Mouse (Mus musculus) heart, postnatal 25 days (tissue): Measurements from ENCODE around the gene Adgrd1. TPM values are rescaled to one million over a fixed set of nuclear protein-coding genes. Genes with fewer than 3 reads are reported as not detected.
"Not testable (repeated sequence)": the region's sequence is repeated elsewhere in the genome, so short reads cannot be mapped to it uniquely, and the experiment has no call there.

Experiments used
- DNase-seq: peaks from one replicate; pipeline ENCODE4 v3.0.0; 2022; ENCODE audit warnings: low spot score
- intact Hi-C: fragments of 180-260 bp; cut with DNase I; formaldehyde crosslinking; loops from one replicate; pipeline ENCODE4 v1.15.1; 2025
- total RNA-seq, 2 experiments: library from RNA; stranded (reverse); gene quantifications; 2 replicates each; pipeline ENCODE4 v1.2.3; 2021

Gene Adgrd1
- total RNA-seq, 2 experiments from 2014 or later = 5.4 to 5.5 TPM

DNA sequence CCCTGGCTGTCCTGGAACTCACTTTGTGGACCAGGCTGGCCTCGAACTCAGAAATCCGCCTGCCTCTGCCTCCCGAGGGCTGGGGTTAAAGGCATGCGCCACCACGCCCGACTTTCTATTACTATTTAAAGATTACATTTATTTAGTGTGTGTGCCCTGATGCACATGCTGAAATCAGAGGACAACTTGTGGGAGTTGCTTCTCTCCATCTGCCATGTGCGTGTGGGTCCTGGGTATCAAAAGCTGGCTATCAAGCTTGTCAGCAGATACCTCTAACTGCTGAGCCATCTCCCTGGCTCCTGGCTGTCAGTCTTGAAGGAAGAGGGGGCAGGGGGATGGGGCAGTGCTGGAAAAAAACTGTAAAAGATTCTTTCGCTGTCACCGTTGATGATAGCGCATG, 11.4 kb upstream of the Adgrd1 start:
- no peak for DNase-seq
- intact Hi-C loops = no loop called here

DNA sequence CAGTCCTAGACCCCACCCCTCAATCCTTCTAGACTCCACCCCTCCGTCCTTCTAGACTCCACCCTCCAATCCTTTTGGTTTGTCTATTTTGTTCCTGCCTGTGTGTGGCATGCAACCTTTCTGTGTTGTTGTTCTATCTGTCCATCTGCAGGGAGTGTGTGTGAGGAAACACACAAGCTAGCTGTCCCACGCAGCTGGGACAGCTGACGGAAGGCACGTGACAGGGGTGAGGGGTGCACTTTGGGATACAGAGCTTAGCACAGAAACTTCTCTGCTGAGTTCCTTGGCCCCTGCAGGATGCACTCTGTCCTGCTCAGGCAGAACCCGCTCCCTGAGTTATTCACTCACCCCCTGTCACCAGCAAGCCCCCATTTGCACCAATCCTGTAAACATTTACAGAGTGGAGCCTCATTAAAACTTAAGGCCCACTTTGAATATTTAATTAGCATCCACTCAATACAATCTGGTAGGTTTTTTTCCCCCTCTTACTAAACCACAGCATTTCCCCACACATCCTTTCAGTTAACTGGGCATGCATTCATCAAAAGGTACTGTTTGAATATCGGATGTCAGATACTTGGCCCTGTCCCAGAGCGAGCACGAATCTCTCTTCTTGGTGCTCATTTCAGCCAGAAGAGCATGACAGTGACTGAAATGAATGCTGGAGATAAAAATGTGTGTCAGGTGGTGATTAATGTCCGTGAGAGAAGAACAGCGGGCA, 4.0 kb upstream of the Adgrd1 start:
- DNase-seq = no peak
- intact Hi-C loops = no loop called here

DNA sequence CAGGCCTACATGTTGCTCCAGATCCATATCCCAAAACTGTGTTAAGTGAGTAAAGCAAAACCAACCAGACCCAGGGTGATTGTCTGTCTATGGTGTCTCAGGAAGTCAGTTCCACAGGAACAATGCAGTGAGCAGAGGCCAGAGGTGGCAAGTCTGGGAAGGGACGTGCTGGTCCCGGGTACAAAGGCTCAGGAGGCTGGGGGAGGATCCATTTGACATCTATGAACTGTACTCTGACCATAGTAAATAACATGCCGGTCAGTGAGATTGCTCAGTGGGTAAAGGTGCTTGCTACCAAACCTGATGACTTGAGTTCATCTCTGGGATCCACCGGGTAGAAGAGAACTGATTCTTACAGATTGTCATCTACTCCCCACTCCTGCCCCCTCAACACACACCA, 3.4 kb upstream of the Adgrd1 start:
- intact Hi-C loops = no loop called here

DNA sequence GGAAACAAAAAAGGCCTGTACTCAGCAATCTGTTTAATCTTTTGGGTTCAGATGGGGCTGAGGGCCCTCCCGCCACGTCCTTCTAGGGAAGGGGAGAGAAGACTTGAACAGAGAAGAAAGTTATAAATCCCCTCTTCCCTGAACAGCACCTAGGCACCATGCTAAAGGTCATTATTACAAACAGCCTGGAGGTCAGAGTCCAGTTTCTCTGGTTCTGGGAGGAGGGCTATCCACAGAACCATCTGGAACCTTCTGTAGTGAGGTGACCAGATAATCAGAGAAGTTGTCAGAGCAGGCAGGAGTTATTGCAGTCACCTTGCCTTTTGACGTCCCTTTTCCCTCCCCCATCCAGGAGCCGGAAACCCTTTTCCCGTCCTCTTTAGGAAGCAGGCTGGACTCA, 2.3 kb upstream of the Adgrd1 start:
- no peak for DNase-seq
- intact Hi-C loops = no loop called here

More for the DNA sequence above, 3.4 kb upstream of the Adgrd1 start:
- DNase-seq = no peak

DNA sequence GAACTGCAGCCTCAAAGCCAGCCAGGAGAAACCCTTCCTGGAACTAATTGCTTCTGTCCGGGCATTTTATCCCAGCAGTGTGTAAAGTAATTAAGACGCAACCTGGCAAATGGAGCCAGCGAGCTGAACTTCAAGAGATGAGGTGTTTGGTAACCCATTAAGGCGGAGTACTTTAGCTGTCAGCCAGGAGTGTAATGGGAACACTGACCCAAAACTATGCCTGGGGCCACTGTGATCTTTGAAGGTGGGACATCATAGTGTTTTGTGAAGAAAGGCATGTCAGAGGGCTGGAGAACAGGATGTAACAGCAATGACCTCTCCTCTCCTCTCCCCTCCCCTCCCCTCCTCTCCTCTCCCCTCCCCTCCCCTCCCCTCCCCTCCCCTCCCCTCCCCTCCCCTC, 7.5 kb downstream of the Adgrd1 start:
- intact Hi-C loops = no loop called here
- no peak for DNase-seq

DNA sequence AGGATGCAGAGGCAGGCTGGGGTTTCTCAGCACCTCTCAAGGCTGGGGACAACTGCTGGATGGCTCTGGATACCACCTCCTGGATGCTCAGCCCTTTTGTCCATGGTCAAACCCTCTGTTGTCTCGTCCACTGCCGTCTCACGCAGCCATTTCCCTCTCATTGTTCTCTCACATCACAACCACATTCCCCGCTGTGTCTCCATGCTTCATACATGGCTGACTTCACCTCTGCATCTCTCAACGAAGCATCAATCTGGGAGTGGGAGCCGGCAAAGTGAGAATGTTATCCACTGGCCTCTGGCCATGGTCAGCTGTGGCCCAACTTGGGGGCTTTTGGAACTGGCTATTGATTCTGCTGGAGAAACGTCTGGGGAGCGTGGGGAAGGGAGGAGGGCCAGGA, 15.2 kb downstream of the Adgrd1 start:
- intact Hi-C loops = no loop called here
- DNase-seq = no peak

DNA sequence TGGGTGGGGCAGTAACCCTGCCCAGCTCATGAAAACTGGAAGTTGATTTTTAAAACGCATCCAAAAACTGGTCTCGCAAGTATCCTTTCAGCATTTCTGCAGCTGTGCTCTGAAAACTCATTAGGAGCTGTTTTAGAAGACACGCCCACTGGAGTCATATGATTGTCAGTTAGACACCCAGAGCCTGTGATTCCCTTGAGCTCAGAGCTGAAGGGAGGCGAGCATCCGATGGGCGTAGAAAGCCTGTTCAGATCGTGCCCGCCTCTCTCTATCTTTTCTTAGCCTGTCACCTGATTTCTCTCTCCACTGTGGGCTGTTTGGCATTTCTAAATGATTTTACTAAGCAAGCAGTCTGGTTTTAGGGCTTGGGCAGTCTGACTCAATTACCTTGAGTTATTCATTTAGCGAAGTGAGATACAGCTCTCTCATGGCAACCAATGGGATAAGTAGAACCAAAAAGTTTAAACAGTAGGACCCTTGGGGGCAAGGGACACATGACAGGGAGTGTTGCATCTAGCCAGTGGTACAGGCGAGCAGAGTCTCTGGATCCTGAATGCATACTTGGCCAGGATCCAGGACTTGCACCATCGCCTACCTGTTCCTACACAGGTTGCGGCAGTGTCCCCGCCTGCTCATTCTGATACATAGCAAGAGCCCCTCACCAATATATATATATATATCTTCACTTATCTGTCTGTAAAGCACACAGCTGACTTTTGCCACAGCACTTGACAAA, 17.4 kb downstream of the Adgrd1 start:
- DNase-seq = no peak
- intact Hi-C loops = no loop called here

DNA sequence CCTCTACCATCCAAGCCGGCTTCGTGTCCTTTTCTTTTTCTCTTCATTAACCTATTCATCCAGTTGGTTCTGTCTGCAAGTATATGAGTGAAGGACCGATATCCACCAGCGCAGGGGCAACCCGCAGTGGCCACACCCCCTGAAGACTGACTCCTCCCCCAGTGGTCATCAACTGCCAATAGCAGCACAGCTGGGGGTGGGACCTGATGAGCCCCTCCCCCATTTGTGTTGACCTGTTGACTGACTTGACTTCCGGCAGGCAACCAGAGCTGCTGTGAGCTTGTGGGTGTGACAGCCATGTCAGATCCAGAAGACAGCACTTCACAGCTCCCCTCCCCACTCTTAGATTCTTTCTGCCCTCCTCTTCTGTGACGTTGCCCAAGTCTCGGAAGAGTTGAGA, 19.7 kb downstream of the Adgrd1 start:
- no peak for DNase-seq
- intact Hi-C loops = no loop called here

DNA sequence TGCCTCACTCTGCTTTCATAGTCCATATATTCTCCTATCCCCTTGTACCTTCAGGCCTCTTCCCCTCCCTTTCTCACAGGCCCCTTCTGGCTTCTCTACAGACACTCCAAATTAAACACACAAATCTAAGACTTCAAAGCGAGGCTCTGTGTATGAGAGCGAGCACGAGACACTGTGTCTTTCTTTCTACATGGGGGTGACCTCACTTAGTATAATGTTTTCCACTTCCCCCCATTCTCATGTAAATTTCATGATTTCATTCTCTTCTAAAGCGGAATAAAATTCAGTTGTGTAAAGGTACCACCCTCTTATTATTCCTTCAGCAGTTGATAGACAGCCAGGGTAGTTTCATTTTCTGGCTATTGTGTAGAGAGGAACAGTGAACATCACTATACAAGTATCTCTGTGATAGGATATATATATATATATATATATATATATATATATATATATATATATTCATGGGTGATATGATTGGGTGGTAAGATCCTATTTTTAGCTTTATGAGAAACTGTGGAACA, 21.1 kb downstream of the Adgrd1 start:
- no peak for DNase-seq
- intact Hi-C loops = no loop called here

DNA sequence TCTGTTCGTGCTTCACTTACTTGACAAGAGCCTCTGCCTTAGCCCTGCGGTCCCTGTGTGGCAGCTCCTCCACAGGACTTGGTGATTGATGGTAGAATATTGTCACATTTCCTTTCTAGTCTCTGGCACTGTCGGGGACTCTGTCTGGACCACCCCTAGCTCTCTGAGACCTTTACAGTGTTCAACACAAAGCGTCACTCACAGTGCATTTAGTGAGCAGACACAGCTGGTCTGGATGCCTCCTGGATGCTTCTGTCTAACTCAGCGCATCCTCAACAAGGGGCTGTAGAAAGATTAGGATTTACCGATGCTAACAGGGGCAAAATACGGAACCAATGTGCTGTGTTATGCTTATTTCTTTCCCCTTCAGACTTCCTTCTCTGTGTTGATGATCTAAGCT, 22.0 kb downstream of the Adgrd1 start:
- no peak for DNase-seq
- intact Hi-C loops = no loop called here

DNA sequence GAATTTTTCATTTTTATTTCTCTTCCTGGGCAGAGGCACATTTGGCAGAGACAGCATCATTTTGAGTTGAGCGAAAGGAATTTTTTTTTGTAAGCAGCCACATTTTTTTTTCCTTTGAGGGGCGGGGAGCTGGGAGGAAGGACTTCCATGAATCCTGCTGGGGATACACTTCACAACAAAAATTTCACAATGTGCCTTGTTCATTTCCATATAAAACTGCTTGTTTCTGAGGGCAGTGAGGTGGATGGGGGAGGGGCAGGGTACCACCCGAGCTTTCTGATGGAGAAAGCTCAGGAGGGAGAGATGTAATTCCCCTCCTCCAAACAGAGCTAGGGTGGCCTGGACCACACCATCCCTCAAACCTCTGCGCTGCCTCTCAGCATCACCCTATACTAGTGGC, 22.6 kb downstream of the Adgrd1 start:
- intact Hi-C loops = no loop called here
- DNase-seq = no peak

DNA sequence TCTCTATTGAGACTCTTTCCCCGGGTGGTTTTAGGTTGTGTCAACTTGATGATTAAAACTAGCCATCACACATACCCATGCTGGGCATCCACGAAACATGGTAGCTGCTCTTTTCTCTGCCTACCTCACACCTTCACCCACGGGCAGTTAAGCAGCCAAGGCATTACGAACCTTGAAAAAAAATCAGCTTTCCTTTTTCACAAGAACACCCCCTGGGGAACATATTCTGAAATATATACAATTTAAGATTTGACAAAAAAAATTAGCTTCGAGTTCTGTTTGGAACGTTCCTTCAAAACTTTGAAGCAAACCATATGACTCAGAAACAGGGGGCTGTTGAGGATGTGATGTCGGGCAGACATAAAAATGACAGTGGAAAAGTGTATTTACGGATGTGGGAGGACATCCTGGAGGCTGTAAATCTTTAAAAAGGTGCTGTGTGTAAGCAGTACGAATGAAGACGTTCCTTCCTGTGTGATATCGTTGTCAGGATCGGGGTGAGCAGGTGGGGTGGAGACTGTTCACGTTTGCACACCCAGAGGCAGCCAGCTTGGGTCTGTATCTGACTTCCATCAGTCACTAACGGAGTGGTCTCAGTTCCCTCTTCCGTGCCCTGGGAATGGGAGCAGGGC, 25.2 kb downstream of the Adgrd1 start:
- intact Hi-C loops = no loop called here
- DNase-seq = no peak

DNA sequence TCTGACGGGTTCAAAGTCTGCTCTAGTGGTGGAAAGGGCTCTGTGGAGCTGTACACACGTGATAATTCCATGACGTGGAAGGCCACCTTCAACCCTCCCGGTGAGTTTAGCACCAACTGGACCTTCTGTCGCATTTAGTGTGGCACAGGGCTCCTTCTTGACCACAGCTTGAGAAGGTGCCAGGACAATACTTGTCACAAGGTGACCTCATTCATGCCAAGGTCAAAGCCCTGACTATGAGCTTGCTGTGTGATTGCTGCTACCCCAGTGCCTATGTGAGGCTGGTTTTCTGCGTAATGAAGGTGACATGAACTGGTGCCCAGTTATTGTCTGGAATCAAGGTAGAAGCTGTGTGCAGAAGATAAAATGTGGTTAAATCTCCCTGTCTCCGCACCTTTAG, 25.9 kb downstream of the Adgrd1 start:
- intact Hi-C loops = no loop called here
- no peak for DNase-seq

DNA sequence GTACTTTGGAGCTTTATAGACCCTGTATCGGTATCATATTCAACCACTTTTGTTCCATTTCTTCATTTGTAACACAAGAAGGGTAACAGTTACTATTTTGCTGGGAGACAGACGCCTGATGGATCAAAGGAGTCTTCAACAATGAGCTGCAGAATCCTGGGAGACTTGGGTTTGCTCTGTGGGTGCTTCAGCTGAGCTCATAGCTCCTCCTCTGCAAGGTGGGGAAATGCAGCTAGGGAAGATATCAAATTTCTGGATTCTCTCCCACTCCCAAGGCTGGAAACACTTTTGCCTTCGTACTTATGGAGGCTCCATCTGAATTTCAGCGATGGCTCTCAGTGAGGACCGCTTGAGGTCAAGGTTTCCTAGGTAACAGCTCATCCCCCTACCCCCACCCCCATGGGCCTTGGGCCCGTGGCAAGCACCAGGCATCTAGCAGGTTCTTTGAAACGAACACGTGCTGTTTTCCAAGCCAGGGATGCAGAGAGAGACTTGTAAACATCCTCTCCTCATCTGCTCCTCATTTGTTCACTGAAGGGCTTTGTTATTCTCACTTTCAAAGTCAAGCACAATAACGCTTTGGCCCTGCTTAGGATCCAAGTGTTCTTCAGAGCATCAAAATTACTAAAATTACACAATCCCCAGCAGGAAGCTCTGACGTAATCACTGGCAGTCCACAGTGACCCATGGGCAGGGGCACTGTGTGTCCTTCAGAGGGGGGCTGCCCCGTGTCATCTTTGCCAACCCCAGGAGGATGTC, 27.7 kb downstream of the Adgrd1 start:
- no peak for DNase-seq
- intact Hi-C loops = no loop called here

DNA sequence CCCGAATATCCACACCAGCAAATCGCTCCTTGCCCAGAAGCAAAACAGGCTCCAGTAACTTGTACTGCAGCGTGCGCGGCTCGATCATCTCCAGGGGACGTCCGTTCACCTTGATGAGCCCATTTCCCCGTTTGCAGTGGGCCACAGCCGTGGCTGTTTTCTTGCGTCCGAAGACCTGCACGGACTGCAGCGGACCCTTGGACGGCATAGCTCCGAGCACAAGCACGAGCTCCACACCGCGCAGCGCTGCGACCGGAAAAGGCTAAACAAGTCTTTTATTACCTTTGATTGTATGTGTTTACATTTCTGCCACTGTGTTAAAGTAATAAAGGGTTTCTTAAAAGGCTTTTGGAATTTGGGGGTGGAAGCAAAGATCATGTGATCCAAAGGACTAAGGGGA, 31.8 kb downstream of the Adgrd1 start:
- intact Hi-C loops, DNase-seq: not testable (repeated sequence)

DNA sequence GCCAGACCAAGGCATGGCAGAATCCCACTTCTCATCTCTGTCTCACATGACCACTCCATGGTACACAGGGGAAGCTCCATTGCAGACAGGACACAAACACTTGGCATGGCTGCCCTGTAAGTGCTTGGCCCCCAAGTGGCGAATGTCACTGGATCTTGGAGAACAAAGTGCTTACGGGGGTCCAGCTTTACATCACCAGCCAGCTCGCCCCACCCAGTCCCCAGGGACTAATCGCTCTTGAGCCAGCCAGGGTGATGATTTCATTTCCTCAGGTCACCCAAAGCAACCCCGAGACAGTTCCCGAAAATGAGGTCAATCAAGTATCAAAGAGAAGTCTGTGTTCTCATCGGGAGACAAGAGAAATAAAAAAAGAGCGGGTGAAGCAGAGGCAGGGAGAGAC, 33.8 kb downstream of the Adgrd1 start:
- DNase-seq = peak; percentile 22
- intact Hi-C loops = no loop called here

DNA sequence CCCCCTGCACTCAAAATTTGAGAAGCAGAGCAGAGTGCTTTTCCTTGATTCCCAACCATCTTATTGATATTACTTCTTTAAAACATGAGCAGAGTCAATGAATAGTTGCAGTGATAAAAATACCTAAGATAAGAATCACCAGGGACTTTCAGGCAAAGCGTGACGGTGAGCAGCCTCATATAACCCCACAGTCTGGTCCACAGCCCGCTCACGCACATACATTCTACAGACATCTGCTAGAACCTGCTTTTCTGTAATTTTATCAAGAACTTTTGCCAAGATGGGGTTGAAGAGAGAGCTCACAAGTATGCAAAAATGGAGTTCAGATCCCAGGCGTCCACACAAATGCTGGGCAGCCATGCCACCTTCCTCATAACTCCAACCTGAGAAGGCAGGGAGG, 40.9 kb downstream of the Adgrd1 start:
- no peak for DNase-seq
- intact Hi-C loops = no loop called here

DNA sequence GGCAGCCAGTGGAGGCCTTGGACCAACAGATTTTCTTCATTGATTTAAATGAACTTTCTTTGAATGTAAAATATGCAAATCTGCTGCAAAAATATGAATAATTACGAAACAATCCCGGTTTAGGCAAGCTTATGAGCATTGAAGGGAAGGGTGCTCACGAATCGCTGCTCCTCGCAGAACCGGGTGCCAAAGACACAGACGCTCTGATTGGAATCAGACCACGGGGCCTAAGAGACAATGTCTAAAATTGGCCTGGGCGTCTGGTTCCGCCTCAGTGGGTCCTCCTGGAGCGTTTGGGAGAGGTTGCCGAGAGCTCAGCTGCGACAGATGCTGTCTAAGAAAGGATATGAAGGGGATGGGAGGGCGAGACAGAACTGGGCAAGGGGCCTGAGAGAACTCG, 42.0 kb downstream of the Adgrd1 start:
- no peak for DNase-seq
- intact Hi-C loops = no loop called here

DNA sequence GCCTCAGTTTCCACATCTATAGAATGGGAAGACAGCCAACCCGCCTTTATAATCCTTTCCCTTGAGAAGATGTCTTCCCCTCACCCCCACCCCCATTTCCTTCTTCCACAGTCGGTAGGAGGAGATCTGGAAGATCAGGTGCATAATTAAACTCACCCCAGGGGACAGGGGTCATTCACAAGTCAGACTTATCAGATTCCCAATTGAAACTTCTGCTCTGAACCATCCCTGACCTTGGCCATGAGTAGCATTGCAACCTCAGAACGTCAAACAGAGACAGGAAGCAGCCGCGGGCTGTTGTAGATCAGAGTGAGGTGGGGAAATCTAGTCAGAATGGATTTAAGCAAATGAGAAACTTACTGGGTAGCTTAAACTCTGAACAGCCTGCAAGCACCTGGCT, 46.3 kb downstream of the Adgrd1 start:
- intact Hi-C loops = no loop called here
- no peak for DNase-seq

DNA sequence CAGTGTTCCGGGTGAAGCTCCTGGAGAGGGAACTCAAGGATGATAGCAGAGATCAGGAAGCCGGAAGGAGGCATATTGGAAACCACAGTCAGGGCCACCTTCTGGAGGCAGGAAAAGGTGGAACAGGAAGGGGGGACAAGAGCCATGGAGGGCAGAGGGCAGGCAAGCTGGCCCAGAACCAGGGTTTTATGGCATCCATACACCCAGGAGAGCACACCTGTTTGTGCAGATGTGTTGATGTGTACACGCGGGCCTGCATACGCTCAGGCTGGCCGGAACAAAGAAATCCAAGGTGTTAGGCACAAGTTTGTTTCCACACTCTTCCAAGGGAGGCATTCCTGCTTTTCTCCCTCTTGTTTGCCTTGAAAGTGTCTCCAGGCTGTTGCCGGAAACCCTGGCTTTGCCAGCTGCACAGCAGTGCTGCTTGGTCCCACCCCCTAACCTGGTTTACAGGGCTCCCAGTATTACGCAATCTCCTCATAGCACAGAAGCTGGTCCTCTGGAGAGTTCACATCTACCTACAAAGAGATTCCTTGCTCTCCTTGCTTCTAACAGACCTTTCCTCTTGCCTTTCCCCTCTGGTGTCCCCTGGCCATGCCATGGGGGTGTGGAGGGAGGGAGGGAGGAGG, 48.9 kb downstream of the Adgrd1 start:
- intact Hi-C loops = no loop called here

More for the DNA sequence above, 48.9 kb downstream of the Adgrd1 start:
- DNase-seq = no peak
